Mouse (Mus musculus) embryonic facial prominence, embryonic 12.5 days (tissue): ENCODE data around the gene Nr2f6. TPM values are rescaled to one million over a fixed set of nuclear protein-coding genes. Genes with fewer than 3 reads are reported as not detected.

Source experiments
- ATAC-seq: fragments of 200-750 bp; cut with Nextera tagmentation; 2 replicates; pipeline ENCODE4 v1.8.0; 2017; ENCODE audit not compliant: insufficient number of reproducible peaks, insufficient read depth, low FRiP score, low TSS enrichment
- H3K27ac ChIP-seq: fragments of 300-500 bp; sonication (generic); 2 replicates; pipeline ENCODE4 v1.5.1; 2016; ENCODE audit warnings: mild to moderate bottlenecking
- H3K27me3 ChIP-seq: fragments of 300-500 bp; sonication (generic); 2 replicates; pipeline ENCODE4 v1.6.1; 2016; ENCODE audit warnings: mild to moderate bottlenecking, moderate library complexity
- H3K36me3 ChIP-seq: fragments of 300-500 bp; sonication (generic); 2 replicates; pipeline ENCODE4 v1.6.1; 2016; ENCODE audit warnings: mild to moderate bottlenecking
- H3K4me1 ChIP-seq: fragments of 300-500 bp; sonication (generic); 2 replicates; pipeline ENCODE4 v1.6.1; 2016
- H3K4me2 ChIP-seq: fragments of 300-500 bp; sonication (generic); replicated peaks from 2 replicates; pipeline ENCODE4 v1.6.1; 2016; ENCODE audit warnings: mild to moderate bottlenecking, moderate library complexity
- H3K4me3 ChIP-seq: fragments of 300-500 bp; sonication (generic); 2 replicates; pipeline ENCODE4 v1.5.1; 2016; ENCODE audit warnings: mild to moderate bottlenecking
- H3K9ac ChIP-seq: fragments of 300-500 bp; sonication (generic); 2 replicates; pipeline ENCODE4 v1.6.1; 2016; ENCODE audit warnings: mild to moderate bottlenecking, moderate library complexity
- H3K9me3 ChIP-seq: fragments of 300-500 bp; sonication (generic); 2 replicates; pipeline ENCODE4 v1.6.1; 2016; ENCODE audit warnings: mild to moderate bottlenecking, moderate library complexity
- WGBS: fragments of 180-500 bp; shearing (Covaris S2); methylation state at CpG from one replicate; pipeline ENCODE4 v1.1.7; 2016; 5-methylcytosine and 5-hydroxymethylcytosine counted together
- polyA plus RNA-seq: library from polyadenylated mRNA; unstranded; fragments of >200 nt; fragmentation: Nextera tagmentation; extraction: Ambion mirVana; gene quantifications from 2 replicates; pipeline ENCODE4 v1.2.1, GENCODE M21; 2016

Nr2f6 gene
- polyA plus RNA-seq, 1 experiment from 2014 or later = 72.7 TPM

GRCm38 (mm10) chr8:71402446-71402964 lies 20.7 kb upstream of the Nr2f6 start:
- no peak for ATAC-seq
- no peak overlapping the region for H3K27ac ChIP-seq
- H3K36me3 ChIP-seq = peaks cover 25% of the 10 kb centered on the region
- no peak overlapping the region for H3K4me2 ChIP-seq
- no peak overlapping the region for H3K9ac ChIP-seq
- H3K9me3 ChIP-seq = no peaks in the 10 kb centered on the region
- WGBS = 82% methylated on average over 9 of the region's 9 CpGs
- H3K4me1 ChIP-seq = peaks cover 18% of the 10 kb centered on the region
- H3K4me3 ChIP-seq = no peak overlapping the region
- H3K27me3 ChIP-seq = no peaks in the 10 kb centered on the region

GRCm38 (mm10) chr8:71401454-71401853 lies 19.7 kb upstream of the Nr2f6 start:
- Histone ChIP-seq H3K9ac (no peak overlapping the region), H3K4me3 (no peak overlapping the region), H3K9me3 (no peaks in the 10 kb centered on the region), H3K36me3 (peaks cover 20% of the 10 kb centered on the region), H3K27me3 (no peaks in the 10 kb centered on the region), H3K27ac (no peak overlapping the region), H3K4me1 (peaks cover 10% of the 10 kb centered on the region), H3K4me2 (no peak overlapping the region)
- ATAC-seq = no peak

GRCm38 (mm10) chr8:71400826-71401225 lies 19.1 kb upstream of the Nr2f6 start:
- no peak for ATAC-seq
- peaks cover 20% of the 10 kb centered on the region for H3K36me3 ChIP-seq
- no peak overlapping the region for H3K4me3 ChIP-seq
- H3K27me3 ChIP-seq = no peaks in the 10 kb centered on the region
- WGBS = 90% methylated on average over 2 of the region's 2 CpGs
- H3K27ac ChIP-seq = no peak overlapping the region
- peaks cover 6% of the 10 kb centered on the region for H3K4me1 ChIP-seq
- H3K9ac ChIP-seq = no peak overlapping the region
- no peaks in the 10 kb centered on the region for H3K9me3 ChIP-seq
- H3K4me2 ChIP-seq = no peak overlapping the region

GRCm38 (mm10) chr8:71397701-71398100 lies 15.9 kb upstream of the Nr2f6 start:
- Histone ChIP-seq H3K27ac (no peak overlapping the region), H3K27me3 (no peaks in the 10 kb centered on the region), H3K4me3 (peak overlapping the region; percentile 83), H3K9me3 (no peaks in the 10 kb centered on the region), H3K36me3 (peaks cover 20% of the 10 kb centered on the region), H3K4me1 (peaks cover 6% of the 10 kb centered on the region), H3K9ac (peak overlapping the region; percentile 67; the same call in 1 of the 2 replicates), H3K4me2 (peak overlapping the region; percentile 80)
- 84% methylated on average over 12 of the region's 12 CpGs for WGBS
- no peak for ATAC-seq

- H3K4me1 ChIP-seq = peaks cover 6% of the 10 kb centered on the region
- no peaks in the 10 kb centered on the region for H3K9me3 ChIP-seq
- ATAC-seq = peak; percentile 91
- H3K27me3 ChIP-seq = no peaks in the 10 kb centered on the region
- peak within 1 kb of the TSS; percentile 52; the same call in 1 of the 2 replicates for H3K27ac ChIP-seq
- H3K36me3 ChIP-seq = peaks cover 20% of the 10 kb centered on the region
- under 1% methylated on average over 34 of the region's 34 CpGs for WGBS
- H3K4me3 ChIP-seq = peak within 1 kb of the TSS; percentile 83
- peak within 1 kb of the TSS; percentile 67 for H3K9ac ChIP-seq
- peak within 1 kb of the TSS; percentile 80 for H3K4me2 ChIP-seq
Measured at GRCm38 (mm10) chr8:71396639-71397305, 15.0 kb upstream of the Nr2f6 start, which contains the start of gene Babam1. Gene Babam1, plus strand, starts transcription at chr8:71396861.

GRCm38 (mm10) chr8:71395629-71396028 lies 13.9 kb upstream of the Nr2f6 start, which contains the start of gene Ushbp1:
Gene Ushbp1, minus strand, starts transcription at chr8:71395802.
- peak within 1 kb of the TSS; percentile 80 for H3K4me2 ChIP-seq
- H3K27me3 ChIP-seq = no peaks in the 10 kb centered on the region
- no peak for ATAC-seq
- H3K27ac ChIP-seq = peak within 1 kb of the TSS; percentile 52; the same call in 1 of the 2 replicates
- H3K4me3 ChIP-seq = peak within 1 kb of the TSS; percentile 83
- 88% methylated on average over 9 of the region's 9 CpGs for WGBS
- H3K36me3 ChIP-seq = peaks cover 18% of the 10 kb centered on the region
- H3K9me3 ChIP-seq = no peaks in the 10 kb centered on the region
- peaks cover 6% of the 10 kb centered on the region for H3K4me1 ChIP-seq
- no peak within 1 kb of the TSS for H3K9ac ChIP-seq

- 86% methylated on average over 10 of the region's 10 CpGs for WGBS
- Histone ChIP-seq H3K36me3 (peaks cover 14% of the 10 kb centered on the region), H3K4me1 (peaks cover 6% of the 10 kb centered on the region), H3K9me3 (no peaks in the 10 kb centered on the region), H3K27me3 (no peaks in the 10 kb centered on the region), H3K4me3 (no peak overlapping the region), H3K9ac (no peak overlapping the region), H3K27ac (no peak overlapping the region), H3K4me2 (no peak overlapping the region)
- no peak for ATAC-seq
Measured at GRCm38 (mm10) chr8:71395071-71395470, 13.3 kb upstream of the Nr2f6 start.

- 80% methylated on average over 7 of the region's 7 CpGs for WGBS
- no peak overlapping the region for H3K27ac ChIP-seq
- no peaks in the 10 kb centered on the region for H3K9me3 ChIP-seq
- H3K27me3 ChIP-seq = no peaks in the 10 kb centered on the region
- ATAC-seq = no peak
- no peak overlapping the region for H3K4me3 ChIP-seq
- peaks cover 6% of the 10 kb centered on the region for H3K4me1 ChIP-seq
- H3K36me3 ChIP-seq = peaks cover 10% of the 10 kb centered on the region
- H3K9ac ChIP-seq = no peak overlapping the region
- no peak overlapping the region for H3K4me2 ChIP-seq
Measured at GRCm38 (mm10) chr8:71394481-71394880, 12.7 kb upstream of the Nr2f6 start.

GRCm38 (mm10) chr8:71392871-71393270 lies 11.1 kb upstream of the Nr2f6 start:
- H3K9me3 ChIP-seq = no peaks in the 10 kb centered on the region
- H3K4me2 ChIP-seq = no peak overlapping the region; the same call in 1 of the 2 replicates
- H3K27me3 ChIP-seq = no peaks in the 10 kb centered on the region
- H3K27ac ChIP-seq = no peak overlapping the region
- no peak for ATAC-seq
- no peak overlapping the region for H3K4me3 ChIP-seq
- H3K4me1 ChIP-seq = peaks cover 6% of the 10 kb centered on the region
- 12% methylated on average over 3 of the region's 3 CpGs for WGBS
- H3K36me3 ChIP-seq = no peaks in the 10 kb centered on the region
- H3K9ac ChIP-seq = no peak overlapping the region

GRCm38 (mm10) chr8:71392391-71392790 lies 10.6 kb upstream of the Nr2f6 start:
- 73% methylated on average over 5 of the region's 5 CpGs for WGBS
- peaks cover 2% of the 10 kb centered on the region for H3K4me1 ChIP-seq
- no peak overlapping the region for H3K9ac ChIP-seq
- no peaks in the 10 kb centered on the region for H3K9me3 ChIP-seq
- no peak overlapping the region for H3K27ac ChIP-seq
- no peak overlapping the region for H3K4me2 ChIP-seq
- no peaks in the 10 kb centered on the region for H3K27me3 ChIP-seq
- H3K36me3 ChIP-seq = no peaks in the 10 kb centered on the region
- ATAC-seq = no peak
- H3K4me3 ChIP-seq = no peak overlapping the region

- 80% methylated on average over 2 of the region's 2 CpGs for whole genome bisulfite sequencing
- Histone ChIP-seq H3K9me3 (no peaks in the 10 kb centered on the region), H3K9ac (no peak overlapping the region), H3K4me1 (no peaks in the 10 kb centered on the region), H3K36me3 (no peaks in the 10 kb centered on the region), H3K27ac (no peak overlapping the region), H3K27me3 (no peaks in the 10 kb centered on the region), H3K4me2 (no peak overlapping the region), H3K4me3 (no peak overlapping the region)
- no peak for ATAC-seq
Measured at GRCm38 (mm10) chr8:71391696-71392095, 9.9 kb upstream of the Nr2f6 start.

GRCm38 (mm10) chr8:71388267-71388666 lies 6.5 kb upstream of the Nr2f6 start:
- Histone ChIP-seq H3K9ac (no peak overlapping the region), H3K36me3 (no peaks in the 10 kb centered on the region), H3K27ac (no peak overlapping the region), H3K4me2 (no peak overlapping the region), H3K27me3 (no peaks in the 10 kb centered on the region), H3K4me3 (no peak overlapping the region), H3K4me1 (peaks cover 2% of the 10 kb centered on the region; the same call in 1 of the 2 replicates), H3K9me3 (no peaks in the 10 kb centered on the region)
- WGBS = 66% methylated on average over 1 of the region's 1 CpGs
- no peak for ATAC-seq
